Mouse (Mus musculus) intestine, postnatal 0 days (tissue): ENCODE data around the gene Dlec1. TPM values are rescaled to one million over a fixed set of nuclear protein-coding genes. Genes with fewer than 3 reads are reported as not detected.

Experiments used
- ATAC-seq: fragments of 200-750 bp; cut with Nextera tagmentation; 2 replicates; pipeline ENCODE4 v1.8.0; 2017; ENCODE audit warnings: mild to moderate bottlenecking, moderate TSS enrichment, moderate library complexity
- H3K27ac ChIP-seq: fragments of 300-500 bp; sonication (generic); 2 replicates; pipeline ENCODE4 v1.5.1; 2014; ENCODE audit warnings: mild to moderate bottlenecking, low read depth, low read length, moderate library complexity
- H3K27me3 ChIP-seq: fragments of 300-500 bp; sonication (generic); replicated peaks from 2 replicates; pipeline ENCODE4 v1.6.1; 2014; ENCODE audit warnings: low read length, mixed read lengths; ENCODE audit not compliant: control insufficient read depth, insufficient read depth
- H3K36me3 ChIP-seq: fragments of 300-500 bp; sonication (generic); 2 replicates; pipeline ENCODE4 v1.6.1; 2014; ENCODE audit warnings: mild to moderate bottlenecking, moderate library complexity; ENCODE audit not compliant: control insufficient read depth, insufficient read depth
- H3K4me1 ChIP-seq: fragments of 300-500 bp; sonication (generic); replicated peaks from 2 replicates; pipeline ENCODE4 v1.6.1; 2014; ENCODE audit warnings: antibody characterized with exemption, low read length, mixed read lengths; ENCODE audit not compliant: control insufficient read depth, insufficient read depth
- H3K4me2 ChIP-seq: fragments of 300-500 bp; sonication (generic); replicated peaks from 2 replicates; pipeline ENCODE4 v1.6.1; 2014; ENCODE audit warnings: low read depth, mild to moderate bottlenecking, moderate library complexity
- H3K4me3 ChIP-seq: fragments of 300-500 bp; sonication (generic); 2 replicates; pipeline ENCODE4 v1.5.1; 2014; ENCODE audit warnings: low read depth, low read length
- H3K9ac ChIP-seq: fragments of 300-500 bp; sonication (generic); 2 replicates; pipeline ENCODE4 v1.6.1; 2014; ENCODE audit warnings: mild to moderate bottlenecking, low read depth, low read length
- H3K9me3 ChIP-seq: fragments of 300-500 bp; sonication (generic); 2 replicates; pipeline ENCODE4 v1.6.1; 2016; ENCODE audit warnings: mixed run types; ENCODE audit not compliant: control insufficient read depth
- CTCF ChIP-seq: sonication (generic); IDR thresholded peaks from 2 replicates; pipeline ENCODE4 v1.5.1; 2016; ENCODE audit warnings: low read depth, mild to moderate bottlenecking, control low read depth, antibody characterized with exemption, moderate library complexity
- whole genome bisulfite sequencing: fragments of 180-500 bp; shearing (Covaris S2); extraction: QIAGEN DNeasy Blood & Tissue Kit; methylation state at CpG from one replicate; pipeline ENCODE4 v1.1.7; 2014; 5-methylcytosine and 5-hydroxymethylcytosine counted together
- polyA plus RNA-seq: library from polyadenylated mRNA; unstranded; fragments of >200 nt; fragmentation: Nextera tagmentation; extraction: Ambion mirVana; gene quantifications from 2 replicates; pipeline ENCODE4 v1.2.1, GENCODE M21; 2015

The Dlec1 gene
- polyA plus RNA-seq, 1 experiment from 2014 or later = 0.05 TPM

DNA sequence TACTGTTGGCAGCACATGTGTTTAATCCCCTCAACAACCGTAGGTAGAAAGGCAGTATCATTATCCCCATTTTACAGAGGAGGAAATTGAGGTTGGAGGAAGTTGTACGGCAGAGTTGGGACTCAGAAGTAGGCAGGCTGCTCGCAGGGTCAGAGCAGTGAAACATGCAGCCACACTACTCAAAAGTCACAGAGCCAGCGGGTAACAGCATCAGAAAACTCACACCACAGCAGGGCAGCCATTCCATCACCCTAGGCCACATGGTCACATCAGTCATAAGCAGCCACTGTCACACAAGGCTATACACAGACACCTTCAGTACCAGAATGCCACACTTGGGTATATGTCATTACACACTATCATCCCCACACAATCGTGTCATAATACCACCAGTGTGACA, 15.0 kb upstream of the Dlec1 start:
- H3K9me3 ChIP-seq = no peaks in the 10 kb centered on the region
- peaks cover 2% of the 10 kb centered on the region; the same call in 1 of the 2 replicates for H3K36me3 ChIP-seq
- H3K4me2 ChIP-seq = peak overlapping the region; percentile 79
- no peak overlapping the region for H3K27ac ChIP-seq
- no peak overlapping the region for H3K4me3 ChIP-seq
- 79% methylated on average over 5 of the region's 5 CpGs for WGBS
- no peak for ATAC-seq
- H3K9ac ChIP-seq = no peak overlapping the region
- no peak for TF ChIP-seq CTCF
- H3K27me3 ChIP-seq = no peaks in the 10 kb centered on the region; the same call in 1 of the 2 replicates
- peaks cover 8% of the 10 kb centered on the region for H3K4me1 ChIP-seq

DNA sequence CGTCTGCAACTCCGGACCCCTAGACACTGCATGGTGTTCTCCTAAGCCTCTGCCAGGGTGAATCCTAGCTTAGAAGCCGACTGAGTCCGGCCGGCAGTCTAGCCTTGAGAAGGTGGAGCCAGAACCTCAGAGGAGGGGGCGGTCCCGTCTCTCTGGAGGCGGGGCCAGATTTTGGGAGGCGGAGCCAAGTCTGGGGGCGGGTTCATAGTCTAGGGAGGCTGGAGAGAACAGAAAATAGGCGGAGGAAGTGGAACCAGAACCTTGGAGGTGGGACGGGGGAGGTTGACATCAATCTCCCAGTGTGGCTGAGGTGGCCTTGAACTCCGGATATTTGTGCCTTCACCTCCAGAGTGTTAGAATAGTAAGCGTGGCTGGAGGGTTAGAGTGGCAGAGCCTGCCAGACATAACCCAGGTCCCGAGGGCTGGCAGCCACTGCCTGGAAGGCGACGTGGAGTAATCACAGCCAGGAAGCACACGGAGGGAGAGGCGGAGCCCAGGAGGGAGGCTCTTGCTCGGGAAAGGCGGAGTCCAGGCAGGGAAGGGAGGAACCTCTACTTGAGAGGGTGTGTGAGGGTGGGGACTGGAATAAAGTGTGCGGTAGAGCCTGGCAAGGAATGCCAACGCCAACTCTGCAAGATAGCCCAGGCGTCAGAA, 14.0 kb upstream of the Dlec1 start:
- peak overlapping the region; percentile 43 for H3K4me3 ChIP-seq
- H3K9me3 ChIP-seq = no peaks in the 10 kb centered on the region
- H3K4me2 ChIP-seq = peak overlapping the region; percentile 79
- peak overlapping the region; percentile 80 for H3K27ac ChIP-seq
- ATAC-seq = peak; percentile 92
- H3K9ac ChIP-seq = peak overlapping the region; percentile 48; the same call in 1 of the 2 replicates
- TF ChIP-seq CTCF = no peak
- H3K27me3 ChIP-seq = peaks cover 4% of the 10 kb centered on the region; the same call in 1 of the 2 replicates
- H3K36me3 ChIP-seq = no peaks in the 10 kb centered on the region; the same call in 1 of the 2 replicates
- under 1% methylated on average over 24 of the region's 24 CpGs for WGBS
- H3K4me1 ChIP-seq = peaks cover 8% of the 10 kb centered on the region

DNA sequence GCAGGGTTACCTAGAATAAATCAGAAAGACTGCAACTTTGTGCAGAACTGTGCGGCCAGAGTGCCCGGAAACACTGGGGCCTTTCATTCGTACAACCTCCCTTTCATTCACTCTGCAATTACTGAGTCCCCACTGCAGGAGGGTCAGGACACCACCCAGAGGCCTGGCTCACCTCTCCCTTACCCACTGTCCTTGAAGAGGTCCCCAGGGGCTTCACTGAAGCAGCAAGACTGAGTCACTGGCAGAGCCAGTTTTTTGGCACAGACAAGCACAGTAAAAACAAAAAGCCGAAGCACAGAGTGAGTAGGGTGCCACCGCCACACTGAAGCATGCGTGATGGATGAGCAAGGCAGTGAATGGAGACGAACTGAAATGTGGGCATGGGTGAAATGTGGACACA, 12.8 kb upstream of the Dlec1 start:
- no peaks in the 10 kb centered on the region; the same call in 1 of the 2 replicates for H3K36me3 ChIP-seq
- H3K27me3 ChIP-seq = peaks cover 4% of the 10 kb centered on the region; the same call in 1 of the 2 replicates
- no peak for TF ChIP-seq CTCF
- H3K9ac ChIP-seq = no peak overlapping the region
- H3K4me2 ChIP-seq = no peak overlapping the region
- H3K4me1 ChIP-seq = peaks cover 5% of the 10 kb centered on the region
- no peak for ATAC-seq
- H3K27ac ChIP-seq = no peak overlapping the region
- 75% methylated on average over 7 of the region's 7 CpGs for WGBS
- no peak overlapping the region for H3K4me3 ChIP-seq
- no peaks in the 10 kb centered on the region for H3K9me3 ChIP-seq

DNA sequence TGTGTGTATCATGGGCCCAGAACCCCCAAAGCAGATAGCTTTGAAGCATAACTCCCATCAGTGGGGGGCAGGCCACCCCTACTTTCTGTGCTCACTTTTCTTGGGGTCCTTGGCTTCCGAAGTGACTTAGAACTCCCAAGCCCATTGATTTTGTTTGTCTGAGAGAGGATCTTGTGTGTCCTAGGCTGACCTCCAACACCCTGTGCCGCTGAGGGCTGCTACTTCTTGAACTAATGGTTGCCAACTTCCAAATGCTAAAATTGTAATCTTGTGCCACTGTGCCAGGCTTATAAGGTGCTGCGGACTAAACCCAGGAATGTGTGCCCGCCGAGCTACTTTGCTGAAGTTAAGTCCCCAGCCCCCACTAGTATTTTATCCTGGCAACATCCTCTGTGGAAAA, 11.8 kb upstream of the Dlec1 start:
- H3K27ac ChIP-seq = no peak overlapping the region
- no peaks in the 10 kb centered on the region for H3K9me3 ChIP-seq
- TF ChIP-seq CTCF = no peak
- H3K4me1 ChIP-seq = no peaks in the 10 kb centered on the region
- H3K4me2 ChIP-seq = no peak overlapping the region
- H3K4me3 ChIP-seq = no peak overlapping the region
- WGBS = 98% methylated on average over 5 of the region's 5 CpGs
- no peaks in the 10 kb centered on the region for H3K36me3 ChIP-seq
- no peak for ATAC-seq
- peaks cover 4% of the 10 kb centered on the region; the same call in 1 of the 2 replicates for H3K27me3 ChIP-seq
- H3K9ac ChIP-seq = no peak overlapping the region

DNA sequence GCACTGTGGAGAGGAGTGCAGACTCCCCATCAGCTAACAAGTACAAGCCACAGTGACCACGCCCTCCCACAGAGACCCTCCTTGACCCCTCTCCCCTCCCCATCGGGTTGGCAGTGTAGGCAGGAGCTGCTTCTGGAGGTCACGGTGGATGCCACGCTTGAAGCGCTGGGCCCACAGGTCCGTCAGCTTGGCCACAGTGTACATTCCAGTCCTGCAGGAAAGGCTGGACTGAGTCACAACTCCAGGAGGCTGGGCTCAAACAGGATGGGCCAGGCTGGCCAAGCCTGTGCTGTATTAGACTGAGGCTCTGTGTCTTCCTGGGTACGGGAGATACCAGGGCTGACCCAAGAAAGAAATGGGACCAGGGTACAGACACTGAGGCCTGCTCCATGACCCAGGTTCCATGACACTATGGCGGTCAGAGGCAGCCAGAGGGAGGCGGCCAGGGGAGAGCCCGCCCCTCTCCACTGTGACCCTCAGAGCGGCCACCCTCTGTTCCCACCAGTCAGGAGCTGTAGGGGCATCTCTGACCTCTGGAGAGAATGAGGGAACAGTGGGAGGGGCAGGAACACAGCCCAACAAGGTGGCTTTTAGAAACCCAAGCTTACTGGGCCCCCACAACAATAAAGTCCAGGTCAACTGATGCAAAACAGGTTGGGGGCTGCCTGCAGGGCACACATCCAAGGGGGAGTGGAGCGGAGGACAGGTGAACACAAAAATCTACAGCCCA, 10.5 kb upstream of the Dlec1 start:
- Histone ChIP-seq H3K27ac (no peak overlapping the region), H3K4me2 (peak overlapping the region; percentile 86; the same call in 1 of the 2 replicates), H3K9me3 (no peaks in the 10 kb centered on the region), H3K36me3 (no peaks in the 10 kb centered on the region), H3K9ac (no peak overlapping the region), H3K4me3 (no peak overlapping the region), H3K4me1 (no peaks in the 10 kb centered on the region), H3K27me3 (peaks cover 4% of the 10 kb centered on the region; the same call in 1 of the 2 replicates)
- ATAC-seq = no peak
- 74% methylated on average over 12 of the region's 12 CpGs for WGBS
- TF ChIP-seq CTCF = no peak
